Mouse (Mus musculus): ENCODE data around the gene Cdc25b.

Cdc25b gene

GRCm38 (mm10) chr2:131232558-131232957 lies 45.8 kb downstream of the Cdc25b start:
- no peak for DNase-seq

- peak; percentile 86 for DNase-seq
These were observed 46.8 kb downstream of the Cdc25b start, which contains the start of gene Mavs for GRCm38 (mm10) chr2:131233307-131234126. TSS of gene Mavs (plus strand) at chr2:131234063.

- DNase-seq, result no peak
These were observed 47.4 kb downstream of the Cdc25b start for GRCm38 (mm10) chr2:131234127-131234650.

GRCm38 (mm10) chr2:131234970-131235635 lies 48.4 kb downstream of the Cdc25b start:
- no peak for DNase-seq

GRCm38 (mm10) chr2:131242180-131242579 lies 55.4 kb downstream of the Cdc25b start:
- DNase-seq, result no peak

- no peak for DNase-seq
These were observed 56.2 kb downstream of the Cdc25b start for GRCm38 (mm10) chr2:131242929-131243328.
